Mouse (Mus musculus): ENCODE data around the gene Akt1s1. TPM values are rescaled to one million over a fixed set of nuclear protein-coding genes. Genes with fewer than 3 reads are reported as not detected.

Akt1s1 gene
- polyA plus RNA-seq, 1 experiment from 2014 or later, result 29.1 TPM

DNA sequence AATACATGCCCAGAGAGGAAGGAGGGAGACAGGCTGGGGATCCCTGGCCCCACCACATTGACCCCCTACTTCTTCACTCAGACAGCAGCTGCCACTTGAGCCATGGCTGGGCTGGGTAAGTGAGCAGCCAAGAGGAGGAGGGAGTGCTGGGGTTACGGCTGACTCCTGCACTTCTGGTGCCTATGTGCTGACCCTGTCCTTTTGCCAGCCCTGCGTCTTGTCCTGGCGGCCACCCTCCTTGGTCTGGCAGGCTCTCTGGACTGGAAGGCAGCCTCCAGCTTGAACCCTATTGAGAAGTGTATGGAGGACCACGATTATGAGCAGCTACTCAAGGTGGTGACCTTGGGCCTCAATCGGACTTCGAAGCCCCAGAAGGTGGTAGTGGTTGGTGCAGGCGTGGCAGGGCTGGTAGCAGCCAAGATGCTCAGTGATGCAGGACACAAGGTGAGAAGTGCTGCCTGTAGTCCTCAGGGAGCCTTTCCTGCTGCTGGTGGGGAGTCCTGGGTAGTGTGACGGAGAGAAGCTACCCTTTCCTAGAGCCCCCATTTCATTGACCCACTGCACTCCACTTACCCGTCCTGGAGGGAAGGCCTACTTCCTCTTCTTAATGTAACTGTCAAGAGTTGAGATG lies 12.3 kb upstream of the Akt1s1 start:
- WGBS (ENCODE audit: insufficient replicate concordance), result 71% methylated on average over 9 of the region's 9 CpGs
- ATAC-seq (ENCODE audit: low read depth), result no peak
- Histone ChIP-seq H3K36me3 (ENCODE audit: control insufficient read depth, insufficient read depth) (peaks cover 6% of the 10 kb centered on the region), H3K27me3 (ENCODE audit: control insufficient read depth, insufficient read depth, low read depth, low read length) (peaks cover 17% of the 10 kb centered on the region), H3K9me3 (replicated peaks; ENCODE audit: control insufficient read depth, low read length) (no peaks in the 10 kb centered on the region), H3K4me3 (ENCODE audit: low read depth, low read length) (no peak overlapping the region), H3K4me2 (ENCODE audit: low read depth, low read length) (no peak overlapping the region), H3K27ac (ENCODE audit: low read length) (no peak overlapping the region), H3K9ac (ENCODE audit: low read depth, low read length) (no peak overlapping the region), H3K4me1 (ENCODE audit: control insufficient read depth, low read depth, low read length) (peaks cover 15% of the 10 kb centered on the region)

DNA sequence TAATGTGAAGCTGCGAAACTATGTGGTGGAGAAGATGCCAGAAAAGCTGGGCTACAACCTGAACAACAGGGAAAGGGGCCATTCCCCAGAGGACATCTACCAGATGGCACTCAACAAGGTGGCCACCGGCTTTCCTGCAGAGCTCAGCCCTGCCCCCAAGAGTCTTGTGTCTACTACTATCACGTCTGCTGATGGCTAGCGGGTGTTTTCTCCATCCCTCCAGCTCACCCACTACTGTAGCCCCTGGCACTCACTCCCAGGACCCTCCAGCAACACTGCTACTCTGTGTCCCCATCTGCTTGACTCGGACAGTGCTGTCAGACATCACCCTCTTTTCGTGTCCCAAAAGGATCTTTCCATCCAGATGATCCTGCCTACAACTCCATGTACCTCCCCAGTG lies 10.7 kb upstream of the Akt1s1 start:
- Histone ChIP-seq H3K4me3 (ENCODE audit: low read depth, low read length) (no peak overlapping the region), H3K4me2 (ENCODE audit: low read depth, low read length) (no peak overlapping the region), H3K4me1 (ENCODE audit: control insufficient read depth, low read depth, low read length) (peaks cover 15% of the 10 kb centered on the region), H3K9ac (ENCODE audit: low read depth, low read length) (no peak overlapping the region), H3K27ac (ENCODE audit: low read length) (no peak overlapping the region), H3K27me3 (ENCODE audit: control insufficient read depth, insufficient read depth, low read depth, low read length) (peaks cover 17% of the 10 kb centered on the region), H3K9me3 (replicated peaks; ENCODE audit: control insufficient read depth, low read length) (no peaks in the 10 kb centered on the region), H3K36me3 (ENCODE audit: control insufficient read depth, insufficient read depth) (peaks cover 12% of the 10 kb centered on the region)
- WGBS (ENCODE audit: insufficient replicate concordance), result 72% methylated on average over 6 of the region's 6 CpGs
- ATAC-seq (ENCODE audit: low read depth), result no peak

DNA sequence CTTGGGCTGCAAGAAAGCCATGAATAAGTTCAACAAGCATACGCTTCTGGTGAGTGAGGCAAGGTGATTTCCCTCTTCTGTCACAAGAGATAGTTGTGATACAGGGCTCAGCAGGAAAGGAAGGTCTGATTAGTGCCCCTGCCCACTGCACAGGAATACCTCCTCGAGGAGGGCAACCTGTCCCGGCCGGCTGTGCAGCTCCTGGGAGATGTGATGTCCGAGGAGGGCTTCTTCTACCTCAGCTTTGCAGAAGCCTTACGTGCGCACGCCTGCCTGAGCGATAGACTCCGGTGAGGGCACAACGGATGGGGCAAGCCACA lies 9.7 kb upstream of the Akt1s1 start:
- Histone ChIP-seq H3K36me3 (ENCODE audit: control insufficient read depth, insufficient read depth) (peaks cover 13% of the 10 kb centered on the region), H3K4me1 (ENCODE audit: control insufficient read depth, low read depth, low read length) (peaks cover 15% of the 10 kb centered on the region), H3K4me3 (ENCODE audit: low read depth, low read length) (peak overlapping the region; percentile 23), H3K9me3 (replicated peaks; ENCODE audit: control insufficient read depth, low read length) (no peaks in the 10 kb centered on the region), H3K27me3 (ENCODE audit: control insufficient read depth, insufficient read depth, low read depth, low read length) (peaks cover 17% of the 10 kb centered on the region), H3K9ac (ENCODE audit: low read depth, low read length) (no peak overlapping the region), H3K27ac (ENCODE audit: low read length) (no peak overlapping the region), H3K4me2 (ENCODE audit: low read depth, low read length) (peak overlapping the region; percentile 42)
- 15% methylated on average over 11 of the region's 11 CpGs for WGBS (ENCODE audit: insufficient replicate concordance)
- ATAC-seq (ENCODE audit: low read depth), result no peak

DNA sequence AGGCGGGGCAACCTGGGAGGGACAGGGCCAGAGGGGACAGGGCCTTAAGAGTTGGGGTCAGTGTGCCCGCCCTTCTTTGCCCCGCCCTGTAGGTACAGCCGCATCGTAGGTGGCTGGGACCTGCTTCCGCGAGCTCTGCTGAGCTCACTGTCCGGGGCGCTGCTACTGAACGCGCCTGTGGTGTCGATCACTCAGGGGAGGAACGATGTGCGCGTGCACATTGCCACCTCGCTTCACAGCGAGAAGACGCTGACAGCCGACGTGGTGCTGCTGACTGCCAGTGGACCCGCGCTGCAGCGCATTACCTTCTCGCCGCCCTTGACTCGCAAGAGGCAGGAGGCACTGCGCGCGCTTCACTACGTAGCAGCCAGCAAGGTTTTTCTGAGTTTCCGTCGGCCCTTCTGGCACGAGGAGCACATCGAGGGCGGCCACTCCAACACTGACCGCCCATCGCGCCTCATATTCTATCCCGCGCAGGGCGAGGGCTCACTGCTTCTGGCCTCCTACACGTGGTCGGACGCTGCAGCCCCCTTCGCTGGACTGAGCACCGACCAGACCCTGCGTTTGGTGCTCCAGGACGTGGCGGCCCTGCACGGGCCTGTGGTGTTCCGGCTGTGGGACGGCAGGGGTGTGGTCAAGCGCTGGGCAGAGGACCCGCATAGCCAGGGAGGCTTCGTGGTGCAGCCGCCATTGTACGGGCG lies 9.2 kb upstream of the Akt1s1 start:
- WGBS (ENCODE audit: insufficient replicate concordance), result 2% methylated on average over 58 of the region's 58 CpGs
- peak; percentile 39 for ATAC-seq (ENCODE audit: low read depth)
- Histone ChIP-seq H3K4me1 (ENCODE audit: control insufficient read depth, low read depth, low read length) (peaks cover 15% of the 10 kb centered on the region), H3K4me3 (ENCODE audit: low read depth, low read length) (peak overlapping the region; percentile 23), H3K9ac (ENCODE audit: low read depth, low read length) (no peak overlapping the region), H3K27me3 (ENCODE audit: control insufficient read depth, insufficient read depth, low read depth, low read length) (peaks cover 17% of the 10 kb centered on the region), H3K4me2 (ENCODE audit: low read depth, low read length) (peak overlapping the region; percentile 42), H3K27ac (ENCODE audit: low read length) (no peak overlapping the region), H3K9me3 (replicated peaks; ENCODE audit: control insufficient read depth, low read length) (no peaks in the 10 kb centered on the region), H3K36me3 (ENCODE audit: control insufficient read depth, insufficient read depth) (peaks cover 13% of the 10 kb centered on the region)

DNA sequence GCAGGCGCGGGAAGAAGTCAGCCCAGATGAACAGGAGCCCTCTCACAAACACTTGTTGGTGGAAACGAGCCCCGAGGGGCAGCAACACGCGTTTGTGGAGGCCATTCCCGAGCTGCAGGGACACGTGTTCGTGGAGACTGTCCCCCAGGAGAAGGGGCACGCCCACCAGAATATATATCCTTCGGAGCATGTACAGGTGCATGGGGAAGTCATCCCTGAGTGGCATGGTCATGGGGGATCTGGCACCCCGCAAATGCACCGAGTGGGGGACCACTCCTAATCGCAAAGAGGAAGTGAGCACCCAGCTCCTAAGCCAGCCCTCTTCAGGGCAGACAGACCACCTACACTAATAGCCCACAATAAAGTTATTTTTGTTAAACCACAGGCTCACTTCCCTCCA lies 8.4 kb upstream of the Akt1s1 start:
- H3K27ac ChIP-seq (ENCODE audit: low read length), result no peak overlapping the region
- peaks cover 19% of the 10 kb centered on the region for H3K36me3 ChIP-seq (ENCODE audit: control insufficient read depth, insufficient read depth)
- peak overlapping the region; percentile 42; the same call in 1 of the 2 replicates for H3K4me2 ChIP-seq (ENCODE audit: low read depth, low read length)
- ATAC-seq (ENCODE audit: low read depth), result no peak
- no peaks in the 10 kb centered on the region for H3K9me3 ChIP-seq (replicated peaks; ENCODE audit: control insufficient read depth, low read length)
- no peak overlapping the region for H3K9ac ChIP-seq (ENCODE audit: low read depth, low read length)
- H3K4me1 ChIP-seq (ENCODE audit: control insufficient read depth, low read depth, low read length), result peaks cover 15% of the 10 kb centered on the region
- no peak overlapping the region; the same call in 1 of the 2 replicates for H3K4me3 ChIP-seq (ENCODE audit: low read depth, low read length)
- 38% methylated on average over 14 of the region's 14 CpGs for WGBS (ENCODE audit: insufficient replicate concordance)
- H3K27me3 ChIP-seq (ENCODE audit: control insufficient read depth, insufficient read depth, low read depth, low read length), result peaks cover 17% of the 10 kb centered on the region

DNA sequence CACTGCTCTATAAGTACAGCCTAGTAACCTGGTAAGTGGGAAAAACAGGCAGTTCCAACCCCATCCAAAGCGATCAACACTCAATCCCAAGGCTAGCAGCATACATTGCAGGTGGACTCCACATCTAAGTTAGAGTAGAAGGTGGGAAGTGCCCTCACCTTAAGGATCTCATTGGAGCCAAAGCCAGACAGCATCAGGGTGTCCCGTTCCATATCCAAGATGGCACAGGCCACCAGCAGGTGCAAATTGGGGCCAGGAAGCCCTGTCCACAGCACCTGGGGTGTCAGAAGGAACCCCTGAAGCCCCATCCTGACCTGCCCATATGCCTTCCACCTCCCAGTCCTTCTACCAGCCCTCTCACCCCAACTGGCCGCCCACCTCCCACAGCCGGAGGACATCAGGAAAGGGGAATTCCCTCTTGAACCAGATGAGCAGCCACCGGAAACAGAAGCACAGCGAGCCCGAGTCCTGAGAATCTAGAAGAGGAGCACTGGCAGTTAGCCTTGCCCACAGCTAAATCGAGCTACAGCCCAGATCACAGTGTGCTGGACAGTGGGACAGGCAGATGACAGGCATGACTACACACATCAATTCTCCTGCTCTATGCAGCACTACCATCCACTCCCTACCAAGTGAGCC lies 6.8 kb upstream of the Akt1s1 start:
- 75% methylated on average over 8 of the region's 8 CpGs for WGBS (ENCODE audit: insufficient replicate concordance)
- Histone ChIP-seq H3K27me3 (ENCODE audit: control insufficient read depth, insufficient read depth, low read depth, low read length) (peaks cover 17% of the 10 kb centered on the region), H3K36me3 (ENCODE audit: control insufficient read depth, insufficient read depth) (peaks cover 32% of the 10 kb centered on the region), H3K27ac (ENCODE audit: low read length) (no peak overlapping the region), H3K4me3 (ENCODE audit: low read depth, low read length) (no peak overlapping the region), H3K4me1 (ENCODE audit: control insufficient read depth, low read depth, low read length) (peaks cover 13% of the 10 kb centered on the region), H3K4me2 (ENCODE audit: low read depth, low read length) (no peak overlapping the region), H3K9ac (ENCODE audit: low read depth, low read length) (no peak overlapping the region), H3K9me3 (replicated peaks; ENCODE audit: control insufficient read depth, low read length) (no peaks in the 10 kb centered on the region)
- ATAC-seq (ENCODE audit: low read depth), result no peak

DNA sequence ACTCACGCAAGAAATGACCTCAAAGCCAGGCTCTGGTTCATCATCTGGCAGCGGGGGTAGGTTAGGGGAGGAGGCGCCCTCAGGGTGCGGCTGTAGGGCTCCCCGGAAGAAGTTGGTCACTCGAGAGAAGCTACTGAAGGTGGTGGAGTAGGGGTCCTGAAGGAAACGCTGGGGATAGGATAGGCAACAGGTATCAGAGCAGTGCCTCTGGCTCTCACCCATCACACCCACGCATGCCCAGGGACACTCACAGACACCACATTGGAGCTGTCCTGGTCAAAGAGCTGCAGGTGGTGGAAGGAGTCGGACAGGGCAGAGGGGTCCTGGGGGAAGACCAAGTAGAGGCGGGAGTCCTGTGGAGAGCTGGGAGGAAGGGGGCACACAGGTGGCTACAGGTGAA lies 3.8 kb upstream of the Akt1s1 start:
- Histone ChIP-seq H3K36me3 (ENCODE audit: control insufficient read depth, insufficient read depth) (peaks cover 32% of the 10 kb centered on the region), H3K9ac (ENCODE audit: low read depth, low read length) (no peak overlapping the region)

DNA sequence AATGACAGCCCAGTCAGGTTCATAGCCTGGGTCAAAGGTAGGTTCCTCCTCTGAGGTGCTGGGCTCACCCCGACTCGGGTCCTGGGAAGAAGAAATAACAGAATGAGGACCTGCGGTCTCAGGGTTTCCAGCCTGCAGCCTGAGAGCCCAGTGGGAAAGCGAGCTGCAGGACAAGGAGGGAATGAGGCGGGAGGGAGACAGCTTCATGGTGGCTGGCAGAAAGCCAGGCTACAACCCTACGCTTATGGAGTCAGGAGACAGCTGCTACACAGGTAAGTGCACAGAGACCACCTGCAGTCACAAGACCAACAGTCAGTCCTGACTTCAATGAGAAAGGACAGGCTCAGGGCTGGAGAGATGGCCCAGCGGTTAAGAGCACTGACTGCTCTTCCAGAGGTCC lies 2.0 kb upstream of the Akt1s1 start:
- Histone ChIP-seq H3K27ac (ENCODE audit: low read length) (no peak overlapping the region), H3K4me2 (ENCODE audit: low read depth, low read length) (no peak overlapping the region), H3K4me3 (ENCODE audit: low read depth, low read length) (no peak overlapping the region), H3K36me3 (ENCODE audit: control insufficient read depth, insufficient read depth) (peaks cover 29% of the 10 kb centered on the region), H3K4me1 (ENCODE audit: control insufficient read depth, low read depth, low read length) (peaks cover 25% of the 10 kb centered on the region), H3K27me3 (ENCODE audit: control insufficient read depth, insufficient read depth, low read depth, low read length) (no peaks in the 10 kb centered on the region), H3K9me3 (replicated peaks; ENCODE audit: control insufficient read depth, low read length) (no peaks in the 10 kb centered on the region), H3K9ac (ENCODE audit: low read depth, low read length) (no peak overlapping the region)
- 79% methylated on average over 7 of the region's 7 CpGs for WGBS (ENCODE audit: insufficient replicate concordance)
- ATAC-seq (ENCODE audit: low read depth), result no peak

More for the DNA sequence above, 3.8 kb upstream of the Akt1s1 start:
- no peak overlapping the region for H3K4me3 ChIP-seq (ENCODE audit: low read depth, low read length)
- peaks cover 7% of the 10 kb centered on the region for H3K27me3 ChIP-seq (ENCODE audit: control insufficient read depth, insufficient read depth, low read depth, low read length)
- no peaks in the 10 kb centered on the region for H3K9me3 ChIP-seq (replicated peaks; ENCODE audit: control insufficient read depth, low read length)
- WGBS (ENCODE audit: insufficient replicate concordance), result 82% methylated on average over 10 of the region's 10 CpGs
- peaks cover 14% of the 10 kb centered on the region for H3K4me1 ChIP-seq (ENCODE audit: control insufficient read depth, low read depth, low read length)
- H3K4me2 ChIP-seq (ENCODE audit: low read depth, low read length), result no peak overlapping the region
- ATAC-seq (ENCODE audit: low read depth), result no peak
- no peak overlapping the region for H3K27ac ChIP-seq (ENCODE audit: low read length)

- WGBS (ENCODE audit: insufficient replicate concordance), result 61% methylated on average over 5 of the region's 5 CpGs
- Histone ChIP-seq H3K27me3 (ENCODE audit: control insufficient read depth, insufficient read depth, low read depth, low read length) (no peaks in the 10 kb centered on the region), H3K9me3 (replicated peaks; ENCODE audit: control insufficient read depth, low read length) (no peaks in the 10 kb centered on the region), H3K27ac (ENCODE audit: low read length) (peak overlapping the region; percentile 98), H3K4me1 (ENCODE audit: control insufficient read depth, low read depth, low read length) (peaks cover 31% of the 10 kb centered on the region), H3K4me3 (ENCODE audit: low read depth, low read length) (peak overlapping the region; percentile 91), H3K36me3 (ENCODE audit: control insufficient read depth, insufficient read depth) (peaks cover 23% of the 10 kb centered on the region), H3K4me2 (ENCODE audit: low read depth, low read length) (peak overlapping the region; percentile 99), H3K9ac (ENCODE audit: low read depth, low read length) (peak overlapping the region; percentile 77)
- ATAC-seq (ENCODE audit: low read depth), result no peak
Measured at GRCm38 (mm10) chr7:44847772-44848171, 1.0 kb upstream of the Akt1s1 start.

Data from liver, embryonic 16.5 days (tissue).